Mouse (Mus musculus) lung, postnatal 0 days (tissue): ENCODE data around the gene Cdip1.

Experiments used
- CTCF ChIP-seq: IDR thresholded peaks from 2 replicates; pipeline ENCODE4 v1.5.1; 2016; ENCODE audit warnings: antibody characterized with exemption, mild to moderate bottlenecking
- EP300 ChIP-seq: IDR thresholded peaks from 2 replicates; pipeline ENCODE4 v1.6.1; 2016; ENCODE audit warnings: antibody characterized with exemption, mild to moderate bottlenecking, control low read depth

DNA sequence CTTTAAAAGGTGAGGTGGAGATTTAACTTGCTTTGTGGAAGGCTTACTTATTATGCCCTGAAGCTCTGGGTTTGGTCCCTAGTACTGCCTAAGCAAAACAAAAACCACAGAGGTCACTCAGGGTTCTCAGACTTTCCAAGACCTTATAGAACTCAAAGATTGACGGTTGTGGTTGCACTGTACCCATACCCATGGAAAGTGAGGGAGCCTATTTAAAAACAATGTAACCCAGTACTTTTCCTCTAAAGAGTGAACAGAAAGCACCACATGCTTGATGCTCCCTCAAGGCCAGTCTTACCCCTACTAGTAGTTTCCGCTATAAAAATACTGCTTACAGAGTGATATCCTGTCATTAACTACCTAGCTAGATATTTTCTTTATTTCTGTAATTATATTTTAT lies 53.8 kb downstream of the Cdip1 start:
- TF ChIP-seq CTCF (no peak), EP300 (no peak)
